In genomic region chr1:166308471-166308850, GRCm38 (mm10) we compare ENCODE assay signal across 9 mouse cellular contexts. TPM values are rescaled to one million over a fixed set of nuclear protein-coding genes. Genes with fewer than 3 reads are reported as not detected.
DNase-seq lines count a peak whose midpoint lies in the region; ATAC-seq lines count a peak whose summit lies in the region.
"Had no signal": no experiment of that assay in that cellular context is flagged by ENCODE, and none has a peak within 500 bp of the region (broad histone marks: within the 10 kb centered on the region; RNA-seq: fewer than 3 reads in every experiment).

No protein-coding gene starts in this region.

- 18% methylated on average over 5 of the region's 5 CpGs for WGBS in kidney, embryonic 15.5 days
- 16% methylated on average over 5 of the region's 5 CpGs for WGBS in embryonic facial prominence, embryonic 13.5 days
- WGBS in hindbrain, embryonic 16.5 days, result 13% methylated on average over 5 of the region's 5 CpGs
- whole genome bisulfite sequencing in midbrain, embryonic 15.5 days, result 26% methylated on average over 5 of the region's 5 CpGs

- DNase-seq in kidney, postnatal 36 days, result no peak
- no peak for DNase-seq in cerebellum, postnatal 36 days
- no peak for DNase-seq in gastrocnemius, postnatal 4 days (ENCODE audit: low spot score in 2 of 2)
- DNase-seq in gastrocnemius, adult 18-20 months (ENCODE audit: low spot score), result no peak

- peaks cover 14% of the 10 kb centered on the region for H3K4me1 ChIP-seq in kidney, embryonic 15.5 days
- H3K4me1 ChIP-seq in embryonic facial prominence, embryonic 13.5 days, result 0 out of 2 replicates have a peak, but pooled peaks cover 4% of the 10 kb centered on the region
- H3K4me1 ChIP-seq in hindbrain, embryonic 16.5 days (ENCODE audit: control insufficient read depth, insufficient read depth, low read depth, low read length), result peaks cover 6% of the 10 kb centered on the region
- H3K4me1 ChIP-seq in midbrain, embryonic 15.5 days, result peaks cover 12% of the 10 kb centered on the region

- peak overlapping the region; percentile 54 for H3K4me3 ChIP-seq in kidney, embryonic 15.5 days (replicated peaks)
- peak overlapping the region; percentile 56 for H3K4me3 ChIP-seq in embryonic facial prominence, embryonic 13.5 days
- peak overlapping the region; percentile 62 for H3K4me3 ChIP-seq in hindbrain, embryonic 16.5 days (ENCODE audit: low read length)
- H3K4me3 ChIP-seq in midbrain, embryonic 15.5 days, result peak overlapping the region; percentile 54

- peak overlapping the region; percentile 95 for H3K4me2 ChIP-seq in kidney, embryonic 15.5 days
- peak overlapping the region; percentile 98 for H3K4me2 ChIP-seq in embryonic facial prominence, embryonic 13.5 days
- peak overlapping the region; percentile 94 for H3K4me2 ChIP-seq in hindbrain, embryonic 16.5 days (ENCODE audit: low read length)
- H3K4me2 ChIP-seq in midbrain, embryonic 15.5 days, result peak overlapping the region; percentile 83

- peak overlapping the region; percentile 35; the same call in 1 of the 2 replicates for H3K9ac ChIP-seq in kidney, embryonic 15.5 days
- peak overlapping the region; percentile 69 for H3K9ac ChIP-seq in embryonic facial prominence, embryonic 13.5 days
- peak overlapping the region; percentile 79 for H3K9ac ChIP-seq in hindbrain, embryonic 16.5 days (ENCODE audit: low read depth, low read length)
- H3K9ac ChIP-seq in midbrain, embryonic 15.5 days, result peak overlapping the region; percentile 52

- H3K36me3 ChIP-seq in kidney, embryonic 15.5 days, result no peaks in the 10 kb centered on the region
- no peaks in the 10 kb centered on the region for H3K36me3 ChIP-seq in embryonic facial prominence, embryonic 13.5 days
- no peaks in the 10 kb centered on the region for H3K36me3 ChIP-seq in hindbrain, embryonic 16.5 days (ENCODE audit: control insufficient read depth, insufficient read depth, low read length)
- H3K36me3 ChIP-seq in midbrain, embryonic 15.5 days (replicated peaks), result no peaks in the 10 kb centered on the region

- peaks cover 49% of the 10 kb centered on the region for H3K27me3 ChIP-seq in kidney, embryonic 15.5 days
- H3K27me3 ChIP-seq in embryonic facial prominence, embryonic 13.5 days, result peaks cover 52% of the 10 kb centered on the region
- H3K27me3 ChIP-seq in hindbrain, embryonic 16.5 days (replicated peaks; ENCODE audit: control insufficient read depth, insufficient read depth, low read length), result no peaks in the 10 kb centered on the region
- peaks cover 4% of the 10 kb centered on the region; the same call in 1 of the 2 replicates for H3K27me3 ChIP-seq in midbrain, embryonic 15.5 days (replicated peaks)

- H3K9me3 ChIP-seq in kidney, embryonic 15.5 days (replicated peaks), result no peaks in the 10 kb centered on the region
- H3K9me3 ChIP-seq in embryonic facial prominence, embryonic 13.5 days, result no peaks in the 10 kb centered on the region
- no peaks in the 10 kb centered on the region for H3K9me3 ChIP-seq in hindbrain, embryonic 16.5 days (ENCODE audit: control insufficient read depth, low read length)
- H3K9me3 ChIP-seq in midbrain, embryonic 15.5 days, result no peaks in the 10 kb centered on the region

- no peak overlapping the region for H3K27ac ChIP-seq in kidney, embryonic 15.5 days
- H3K27ac ChIP-seq in embryonic facial prominence, embryonic 13.5 days, result no peak overlapping the region
- H3K27ac ChIP-seq in hindbrain, embryonic 16.5 days (ENCODE audit: low read depth, low read length), result no peak overlapping the region; the same call in 1 of the 2 replicates
- peak overlapping the region; percentile 62 for H3K27ac ChIP-seq in midbrain, embryonic 15.5 days

- 0 out of 2 replicates have a peak, but pooled peaks have one; percentile 9 for ATAC-seq in kidney, embryonic 15.5 days (replicated peaks; ENCODE audit: low FRiP score)
- ATAC-seq in embryonic facial prominence, embryonic 13.5 days (ENCODE audit: insufficient number of reproducible peaks, insufficient read depth, low FRiP score, low TSS enrichment, low read depth), result no peak
- 0 out of 2 replicates have a peak, but pooled peaks have one; percentile 9 for ATAC-seq in hindbrain, embryonic 16.5 days
- peak; percentile 22; the same call in 1 of the 2 replicates for ATAC-seq in midbrain, embryonic 15.5 days (replicated peaks)

RNA-seq across cellular contexts. Expression of gene Ildr2, which starts 54.5 kb away (rescaled TPM):
- 1.6 and 1.7 TPM in 2 replicates for polyA plus RNA-seq in kidney, embryonic 15.5 days (2015; fragmentation: Nextera tagmentation; extraction: Ambion mirVana)
- polyA plus RNA-seq in embryonic facial prominence, embryonic 13.5 days (2015; fragmentation: Nextera tagmentation; extraction: Ambion mirVana), result 0.22 and 0.25 TPM in 2 replicates
- 3.3 TPM in 2 replicates for polyA plus RNA-seq in hindbrain, embryonic 16.5 days (2015; fragmentation: Nextera tagmentation; extraction: Ambion mirVana)
- 6.1 and 6.2 TPM in 2 replicates for polyA plus RNA-seq in midbrain, embryonic 15.5 days (2015; fragmentation: Nextera tagmentation; extraction: Ambion mirVana)
- total RNA-seq in gastrocnemius, postnatal 4 days (2021), result 1 to 10 TPM; 5.1 to 5.8 TPM
- 1 to 10 TPM; 1.3 to 1.8 TPM for total RNA-seq in gastrocnemius, adult 18-20 months (2021)
- total RNA-seq: MEL had no signal
